8 mouse cellular contexts compared by ENCODE assay signal in the genomic region with DNA sequence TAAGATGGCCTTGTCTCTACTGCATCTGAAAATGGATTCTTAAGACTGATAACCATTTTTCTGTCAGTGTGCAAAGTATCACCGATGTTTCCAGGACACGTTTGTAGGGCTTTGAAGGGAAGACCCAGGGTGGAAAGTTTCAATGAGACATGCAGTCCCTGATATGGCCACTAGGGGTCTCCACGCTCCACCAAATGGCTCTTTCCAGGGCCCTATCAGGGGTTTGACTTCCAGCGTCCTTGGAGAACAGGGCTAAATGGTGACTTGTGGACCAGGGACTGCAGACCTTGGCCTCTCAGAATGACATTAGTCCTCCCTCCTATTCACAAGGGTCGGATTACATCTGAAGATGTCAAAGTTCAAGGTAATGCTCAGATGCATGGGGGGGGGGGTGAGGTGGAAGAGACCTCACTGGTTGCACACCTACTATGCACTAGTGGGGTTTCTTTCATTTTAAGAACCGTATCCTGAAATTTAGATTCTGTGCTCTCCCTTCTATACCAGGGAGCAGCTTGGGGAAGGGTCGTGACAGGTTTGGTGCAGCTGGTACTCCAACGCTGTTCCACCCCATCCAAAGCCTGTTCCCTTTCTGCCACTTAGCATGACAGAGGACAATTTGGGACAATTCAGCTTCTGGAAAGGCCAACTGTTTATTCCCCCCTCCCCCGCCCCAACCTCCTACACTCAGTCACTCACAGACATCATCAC. TPM values are rescaled to one million over a fixed set of nuclear protein-coding genes. Genes with fewer than 3 reads are reported as not detected.
DNase-seq lines count a peak whose midpoint lies in the region; ATAC-seq and TF ChIP-seq lines count a peak whose summit lies in the region.

No protein-coding gene starts in this region.

- H3K36me3 ChIP-seq in heart, embryonic 12.5 days: no peaks in the 10 kb centered on the region
- no peaks in the 10 kb centered on the region for H3K36me3 ChIP-seq in forebrain, postnatal 0 days (ENCODE audit: insufficient read depth)
- no peaks in the 10 kb centered on the region for H3K36me3 ChIP-seq in midbrain, embryonic 10.5 days

- TF ChIP-seq POLR2A in cerebellum, adult 2 months (IDR thresholded peaks at IDR 0.05; ENCODE audit: borderline replicate concordance, insufficient read depth, low read length): no peak

- no peak overlapping the region for H3K27ac ChIP-seq in heart, embryonic 12.5 days (ENCODE audit: poor library complexity, severe bottlenecking)
- H3K27ac ChIP-seq in cerebellum, adult 2 months (ENCODE audit: insufficient read depth, low read length): no peak overlapping the region
- H3K27ac ChIP-seq in forebrain, postnatal 0 days (ENCODE audit: low read depth, low read length): no peak overlapping the region
- H3K27ac ChIP-seq in midbrain, embryonic 10.5 days (replicated peaks): no peak overlapping the region

- H3K4me3 ChIP-seq in heart, embryonic 12.5 days: no peak overlapping the region
- no peak overlapping the region for H3K4me3 ChIP-seq in cerebellum, adult 2 months (replicated peaks; ENCODE audit: insufficient read depth, low read depth, low read length)
- no peak overlapping the region for H3K4me3 ChIP-seq in forebrain, postnatal 0 days (ENCODE audit: low read depth, low read length)
- no peak overlapping the region for H3K4me3 ChIP-seq in midbrain, embryonic 10.5 days

- H3K4me1 ChIP-seq in heart, embryonic 12.5 days (replicated peaks): no peaks in the 10 kb centered on the region
- H3K4me1 ChIP-seq in cerebellum, adult 2 months (ENCODE audit: control insufficient read depth, insufficient read depth, low read length): no peaks in the 10 kb centered on the region
- no peaks in the 10 kb centered on the region for H3K4me1 ChIP-seq in forebrain, postnatal 0 days (ENCODE audit: insufficient read depth)
- peaks cover 14% of the 10 kb centered on the region for H3K4me1 ChIP-seq in midbrain, embryonic 10.5 days

- peak; percentile 60 for DNase-seq in heart, adult 8-10 months (ENCODE audit: low spot score)
- peak; percentile 49 to 72 for DNase-seq in cerebellum, adult 2 months
- peak; percentile 85 for DNase-seq in forebrain, postnatal 0 days
- DNase-seq in hindlimb bud, embryonic 11.5 days (ENCODE audit: extremely low spot score, low read depth, low spot score): peak; percentile 52
- peak; percentile 58 for DNase-seq in left cerebral cortex, adult 11 months (ENCODE audit: low spot score)
- peak; percentile 74 for DNase-seq in midbrain, embryonic 10.5 days (ENCODE audit: low spot score)
- peak; percentile 7 for DNase-seq in skeletal muscle tissue, adult 2 months (ENCODE audit: low read depth, low spot score)

- ATAC-seq in heart, embryonic 12.5 days (ENCODE audit: insufficient number of reproducible peaks, low FRiP score): no peak
- peak; percentile 85 for ATAC-seq in forebrain, postnatal 0 days

- H3K4me2 ChIP-seq in heart, embryonic 12.5 days: no peak overlapping the region
- H3K4me2 ChIP-seq in forebrain, postnatal 0 days (ENCODE audit: low read depth): no peak overlapping the region

- peaks cover 77% of the 10 kb centered on the region for H3K27me3 ChIP-seq in heart, embryonic 12.5 days (replicated peaks)
- H3K27me3 ChIP-seq in cerebellum, adult 2 months (ENCODE audit: control insufficient read depth, insufficient read depth, low read length): no peaks in the 10 kb centered on the region
- no peaks in the 10 kb centered on the region for H3K27me3 ChIP-seq in forebrain, postnatal 0 days (ENCODE audit: insufficient read depth, low read length)
- peaks cover 36% of the 10 kb centered on the region for H3K27me3 ChIP-seq in midbrain, embryonic 10.5 days (ENCODE audit: low read depth, poor library complexity, severe bottlenecking)

- H3K9ac ChIP-seq in heart, embryonic 12.5 days: no peak overlapping the region
- H3K9ac ChIP-seq in forebrain, postnatal 0 days: no peak overlapping the region

- no peaks in the 10 kb centered on the region for H3K9me3 ChIP-seq in heart, embryonic 12.5 days (replicated peaks)
- H3K9me3 ChIP-seq in forebrain, postnatal 0 days (ENCODE audit: low read length): no peaks in the 10 kb centered on the region
- H3K9me3 ChIP-seq in midbrain, embryonic 10.5 days (replicated peaks): no peaks in the 10 kb centered on the region

- TF ChIP-seq CTCF in cerebellum, adult 2 months (IDR thresholded peaks at IDR 0.05; ENCODE audit: borderline replicate concordance, insufficient read depth, low read depth, low read length): peak; percentile 92
- peak; percentile 99 for TF ChIP-seq CTCF in forebrain, postnatal 0 days (IDR thresholded peaks at IDR 0.05; ENCODE audit: low read depth)

- 35% methylated on average over 9 of the region's 9 CpGs for WGBS in heart, embryonic 12.5 days
- 38% methylated on average over 9 of the region's 9 CpGs for WGBS in cerebellum, adult 2 months
- 38% methylated on average over 9 of the region's 9 CpGs for WGBS in forebrain, postnatal 0 days
- 42% methylated on average over 9 of the region's 9 CpGs for WGBS in midbrain, embryonic 10.5 days

RNA-seq across cellular contexts. Expression of a gene that starts 29.0 kb away (rescaled TPM):
- total RNA-seq in heart, adult 8-10 months (2022): 1 to 10 TPM; 2.8 to 3.7 (median 3.1) TPM
- polyA plus RNA-seq in heart, embryonic 12.5 days (2016; fragmentation: Nextera tagmentation; extraction: Ambion mirVana): 1.3 and 1.5 TPM in 2 replicates
- 53.4 and 59.5 TPM in 2 replicates for polyA plus RNA-seq in cerebellum, adult 2 months (2012; rRNA removed)
- 17.4 and 21.8 TPM in 2 replicates for total RNA-seq in forebrain, postnatal 0 days (2014; rRNA removed)
- 8.2 and 11.2 TPM in 2 replicates for polyA plus RNA-seq in forebrain, postnatal 0 days (2015; fragmentation: Nextera tagmentation; extraction: Ambion mirVana)
- 1.8 and 2.7 TPM in 2 replicates for polyA plus RNA-seq in midbrain, embryonic 10.5 days (2016; fragmentation: Nextera tagmentation; extraction: Ambion mirVana)

RNA-seq across cellular contexts. Expression of a gene that starts 55.2 kb away (rescaled TPM):
- 10 to 100 TPM; 33.2 to 39.1 (median 35.8) TPM for total RNA-seq in heart, adult 8-10 months (2022)
- 0.59 and 1.3 TPM in 2 replicates for polyA plus RNA-seq in heart, embryonic 12.5 days (2016; fragmentation: Nextera tagmentation; extraction: Ambion mirVana)
- 173 and 187 TPM in 2 replicates for polyA plus RNA-seq in cerebellum, adult 2 months (2012; rRNA removed)
- 91.6 and 110 TPM in 2 replicates for total RNA-seq in forebrain, postnatal 0 days (2014; rRNA removed)
- 14.9 and 19.2 TPM in 2 replicates for polyA plus RNA-seq in forebrain, postnatal 0 days (2015; fragmentation: Nextera tagmentation; extraction: Ambion mirVana)
- polyA plus RNA-seq in midbrain, embryonic 10.5 days (2016; fragmentation: Nextera tagmentation; extraction: Ambion mirVana): 1.6 and 2.2 TPM in 2 replicates

Comparison
In these comparisons a context has a peak if more than half of its experiments do, and no peak if none do; other contexts are left out.
1. DNase-seq: peak in every context shown above with its lines; median percentile 85 in forebrain, postnatal 0 days; 74 in midbrain, embryonic 10.5 days; 60 in cerebellum, adult 2 months; 60 in heart, adult 8-10 months; 58 in left cerebral cortex, adult 11 months; 52 in hindlimb bud, embryonic 11.5 days; 7 in skeletal muscle tissue, adult 2 months.